Mouse (Mus musculus): ENCODE data around the gene Cela3a. TPM values are rescaled to one million over a fixed set of nuclear protein-coding genes. Genes with fewer than 3 reads are reported as not detected.

The Cela3a gene
- polyA plus RNA-seq, 1 experiment from 2014 or later: not detected

- Histone ChIP-seq H3K4me2 (no peak overlapping the region), H3K4me3 (replicated peaks) (no peak overlapping the region), H3K4me1 (peaks cover 11% of the 10 kb centered on the region), H3K27me3 (replicated peaks) (no peaks in the 10 kb centered on the region), H3K9me3 (replicated peaks) (no peaks in the 10 kb centered on the region), H3K36me3 (no peaks in the 10 kb centered on the region), H3K27ac (replicated peaks) (no peak overlapping the region), H3K9ac (replicated peaks) (no peak overlapping the region)
- no peak for ATAC-seq (ENCODE audit: low FRiP score)
- WGBS: 88% methylated on average over 4 of the region's 4 CpGs
Observed at GRCm38 (mm10) chr4:137366097-137366496, 43.5 kb downstream of the Cela3a start.

GRCm38 (mm10) chr4:137365356-137366062 is 44.1 kb downstream of the Cela3a start:
- no peaks in the 10 kb centered on the region for H3K36me3 ChIP-seq
- no peak overlapping the region for H3K4me3 ChIP-seq (replicated peaks)
- ATAC-seq (ENCODE audit: low FRiP score): no peak
- H3K9ac ChIP-seq (replicated peaks): no peak overlapping the region
- no peak overlapping the region for H3K4me2 ChIP-seq
- WGBS: 86% methylated on average over 19 of the region's 19 CpGs
- no peaks in the 10 kb centered on the region for H3K27me3 ChIP-seq (replicated peaks)
- H3K9me3 ChIP-seq (replicated peaks): no peaks in the 10 kb centered on the region
- no peak overlapping the region for H3K27ac ChIP-seq (replicated peaks)
- H3K4me1 ChIP-seq: peaks cover 11% of the 10 kb centered on the region

- Histone ChIP-seq H3K27ac (replicated peaks) (no peak overlapping the region), H3K4me3 (replicated peaks) (no peak overlapping the region), H3K27me3 (replicated peaks) (no peaks in the 10 kb centered on the region), H3K9ac (replicated peaks) (no peak overlapping the region), H3K36me3 (no peaks in the 10 kb centered on the region), H3K9me3 (replicated peaks) (no peaks in the 10 kb centered on the region), H3K4me1 (peaks cover 4% of the 10 kb centered on the region), H3K4me2 (no peak overlapping the region)
- no peak for ATAC-seq (ENCODE audit: low FRiP score)
- WGBS: 91% methylated on average over 6 of the region's 6 CpGs
Observed at GRCm38 (mm10) chr4:137364826-137365225, 44.8 kb downstream of the Cela3a start.

- H3K4me2 ChIP-seq: no peak overlapping the region
- H3K36me3 ChIP-seq: no peaks in the 10 kb centered on the region
- 74% methylated on average over 3 of the region's 3 CpGs for WGBS
- no peak for ATAC-seq (ENCODE audit: low FRiP score)
- H3K27ac ChIP-seq (replicated peaks): no peak overlapping the region
- H3K4me1 ChIP-seq: peaks cover 8% of the 10 kb centered on the region
- no peaks in the 10 kb centered on the region for H3K27me3 ChIP-seq (replicated peaks)
- no peak overlapping the region for H3K4me3 ChIP-seq (replicated peaks)
- no peak overlapping the region for H3K9ac ChIP-seq (replicated peaks)
- no peaks in the 10 kb centered on the region for H3K9me3 ChIP-seq (replicated peaks)
Observed at GRCm38 (mm10) chr4:137360996-137361395, 48.6 kb downstream of the Cela3a start.

GRCm38 (mm10) chr4:137358291-137359002 is 51.1 kb downstream of the Cela3a start:
- Histone ChIP-seq H3K9ac (replicated peaks) (no peak overlapping the region), H3K27ac (replicated peaks) (no peak overlapping the region), H3K36me3 (no peaks in the 10 kb centered on the region), H3K9me3 (replicated peaks) (no peaks in the 10 kb centered on the region), H3K4me3 (replicated peaks) (no peak overlapping the region), H3K4me1 (peaks cover 27% of the 10 kb centered on the region), H3K27me3 (replicated peaks) (no peaks in the 10 kb centered on the region), H3K4me2 (peak overlapping the region; percentile 43; the same call in 1 of the 2 replicates)
- ATAC-seq (ENCODE audit: low FRiP score): no peak
- 63% methylated on average over 14 of the region's 14 CpGs for WGBS

- Histone ChIP-seq H3K36me3 (no peaks in the 10 kb centered on the region), H3K4me1 (peaks cover 35% of the 10 kb centered on the region), H3K4me2 (peak within 1 kb of the TSS; percentile 70), H3K27ac (replicated peaks) (peak within 1 kb of the TSS; percentile 98), H3K9ac (replicated peaks) (peak within 1 kb of the TSS; percentile 100), H3K9me3 (replicated peaks) (no peaks in the 10 kb centered on the region), H3K27me3 (replicated peaks) (no peaks in the 10 kb centered on the region), H3K4me3 (replicated peaks) (peak within 1 kb of the TSS; percentile 95)
- ATAC-seq (ENCODE audit: low FRiP score): peak; percentile 97
- under 1% methylated on average over 35 of the region's 44 CpGs for whole genome bisulfite sequencing
Observed at GRCm38 (mm10) chr4:137357517-137358254, 51.9 kb downstream of the Cela3a start, which contains the start of gene Cdc42. TSS of gene Cdc42 (minus strand) at chr4:137357720.

- H3K4me1 ChIP-seq: peaks cover 39% of the 10 kb centered on the region
- no peaks in the 10 kb centered on the region for H3K27me3 ChIP-seq (replicated peaks)
- no peaks in the 10 kb centered on the region for H3K36me3 ChIP-seq
- peak overlapping the region; percentile 98 for H3K27ac ChIP-seq (replicated peaks)
- H3K9me3 ChIP-seq (replicated peaks): no peaks in the 10 kb centered on the region
- peak; percentile 76 for ATAC-seq (ENCODE audit: low FRiP score)
- peak overlapping the region; percentile 100 for H3K9ac ChIP-seq (replicated peaks)
- H3K4me2 ChIP-seq: peak overlapping the region; percentile 70
- peak overlapping the region; percentile 95 for H3K4me3 ChIP-seq (replicated peaks)
- whole genome bisulfite sequencing: under 1% methylated on average over 28 of the region's 90 CpGs
Observed at GRCm38 (mm10) chr4:137356674-137357510, 52.7 kb downstream of the Cela3a start.

Other genes starting within 250 kb of the Cela3a start
- 3.8 and 5.0 TPM in 2 replicates for gene Wnt4, start 132.3 kb downstream of the Cela3a start, polyA plus RNA-seq (2015; fragmentation: Nextera tagmentation; extraction: Ambion mirVana)
- gene Cdc42, start 52.1 kb downstream of the Cela3a start, polyA plus RNA-seq (2015; fragmentation: Nextera tagmentation; extraction: Ambion mirVana): 923 and 961 TPM in 2 replicates
- gene Cela3b, start 20.7 kb upstream of the Cela3a start, polyA plus RNA-seq (2015; fragmentation: Nextera tagmentation; extraction: Ambion mirVana): 0.86 TPM in 1 of 2 replicates, not detected in the other
- not detected in 2 replicates for gene 1700013G24Rik, start 43.5 kb upstream of the Cela3a start, polyA plus RNA-seq (2015; fragmentation: Nextera tagmentation; extraction: Ambion mirVana)
- gene Hspg2, start 59.0 kb upstream of the Cela3a start, polyA plus RNA-seq (2015; fragmentation: Nextera tagmentation; extraction: Ambion mirVana): 7.5 and 9.8 TPM in 2 replicates
- not detected in 2 replicates for gene Ldlrad2, start 164.8 kb upstream of the Cela3a start, polyA plus RNA-seq (2015; fragmentation: Nextera tagmentation; extraction: Ambion mirVana)
- 59.3 and 61.6 TPM in 2 replicates for gene Usp48, start 184.0 kb upstream of the Cela3a start, polyA plus RNA-seq (2015; fragmentation: Nextera tagmentation; extraction: Ambion mirVana)